Mouse (Mus musculus) midbrain, embryonic 15.5 days (tissue): ENCODE measurements at regions not wholly inside any gene's neighbourhood (a gene's known extent, or its start where the extent isn't known, plus 50 kb on each side); places are given as distances from the start of the nearest gene placed in this dataset.

Experiments
- ATAC-seq: fragments of 200-750 bp; cut with Nextera tagmentation; replicated peaks from 2 replicates; pipeline ENCODE4 v1.8.0; 2017; ENCODE audit warnings: moderate TSS enrichment
- H3K27ac ChIP-seq: fragments of 300-500 bp; sonication (generic); 2 replicates; pipeline ENCODE4 v1.5.1; 2015; ENCODE audit warnings: mild to moderate bottlenecking, inconsistent platforms
- H3K27me3 ChIP-seq: fragments of 300-500 bp; sonication (generic); replicated peaks from 2 replicates; pipeline ENCODE4 v1.6.1; 2015; ENCODE audit warnings: inconsistent platforms
- H3K36me3 ChIP-seq: fragments of 300-500 bp; sonication (generic); replicated peaks from 2 replicates; pipeline ENCODE4 v1.6.1; 2015; ENCODE audit warnings: inconsistent platforms
- H3K4me1 ChIP-seq: fragments of 300-500 bp; sonication (generic); 2 replicates; pipeline ENCODE4 v1.6.1; 2015; ENCODE audit warnings: inconsistent platforms
- H3K4me2 ChIP-seq: fragments of 300-500 bp; sonication (generic); 2 replicates; pipeline ENCODE4 v1.6.1; 2015; ENCODE audit warnings: inconsistent platforms, mild to moderate bottlenecking, moderate library complexity
- H3K4me3 ChIP-seq: fragments of 300-500 bp; sonication (generic); 2 replicates; pipeline ENCODE4 v1.5.1; 2015; ENCODE audit warnings: mild to moderate bottlenecking, inconsistent platforms
- H3K9ac ChIP-seq: fragments of 300-500 bp; sonication (generic); 2 replicates; pipeline ENCODE4 v1.6.1; 2015; ENCODE audit warnings: mild to moderate bottlenecking, inconsistent platforms
- H3K9me3 ChIP-seq: fragments of 300-500 bp; sonication (generic); 2 replicates; pipeline ENCODE4 v1.6.1; 2016; ENCODE audit warnings: inconsistent platforms
- WGBS: fragments of 180-500 bp; shearing (Covaris S2); methylation state at CpG from one replicate; pipeline ENCODE4 v1.1.7; 2015; ENCODE audit warnings: mixed read lengths; 5-methylcytosine and 5-hydroxymethylcytosine counted together

DNA sequence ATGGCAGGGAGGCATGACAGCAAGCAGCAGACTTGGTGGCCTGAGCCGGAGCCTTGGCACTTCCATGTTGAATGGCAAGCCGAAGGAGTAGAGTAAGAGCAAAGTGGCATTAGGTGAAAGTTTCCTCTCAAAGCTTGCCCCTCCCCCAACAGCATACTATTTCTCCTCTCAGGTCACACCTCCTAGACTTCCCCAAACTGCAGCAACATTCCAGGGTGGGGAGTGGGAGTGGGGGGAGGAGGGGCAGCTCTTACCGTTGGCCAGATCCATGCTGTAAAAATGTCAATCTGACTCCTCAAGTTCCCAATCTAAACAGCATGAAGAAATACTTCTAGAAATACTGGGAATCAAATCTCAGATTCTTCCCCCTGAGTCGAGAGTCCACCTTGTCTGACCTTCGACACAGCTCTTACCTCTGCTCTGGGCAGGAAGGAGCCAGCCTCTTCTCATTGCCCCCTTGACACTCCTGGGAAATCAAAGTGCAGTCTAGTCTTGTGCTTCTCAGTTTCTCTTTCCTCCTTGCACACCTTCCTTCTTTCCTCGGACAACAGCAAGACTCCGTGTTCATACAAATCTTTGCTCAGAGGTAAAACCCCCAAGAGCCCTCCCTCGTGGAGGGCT, 794.9 kb upstream of the BB014433 start:
- no peaks in the 10 kb centered on the region for H3K9me3 ChIP-seq
- H3K4me1 ChIP-seq = no peaks in the 10 kb centered on the region
- WGBS = 87% methylated on average over 8 of the region's 8 CpGs
- no peaks in the 10 kb centered on the region for H3K27me3 ChIP-seq
- H3K4me3 ChIP-seq = no peak overlapping the region
- no peak overlapping the region for H3K27ac ChIP-seq
- no peaks in the 10 kb centered on the region for H3K36me3 ChIP-seq
- no peak overlapping the region for H3K9ac ChIP-seq
- no peak overlapping the region for H3K4me2 ChIP-seq
- ATAC-seq = no peak

GRCm38 (mm10) chr8:15832752-15833151, 786.9 kb upstream of the BB014433 start:
- no peaks in the 10 kb centered on the region for H3K4me1 ChIP-seq
- no peak overlapping the region for H3K4me3 ChIP-seq
- H3K27ac ChIP-seq = no peak overlapping the region
- H3K9me3 ChIP-seq = no peaks in the 10 kb centered on the region
- no peak for ATAC-seq
- WGBS = 92% methylated on average over 3 of the region's 3 CpGs
- H3K4me2 ChIP-seq = no peak overlapping the region
- no peaks in the 10 kb centered on the region for H3K36me3 ChIP-seq
- no peak overlapping the region for H3K9ac ChIP-seq
- no peaks in the 10 kb centered on the region for H3K27me3 ChIP-seq

DNA sequence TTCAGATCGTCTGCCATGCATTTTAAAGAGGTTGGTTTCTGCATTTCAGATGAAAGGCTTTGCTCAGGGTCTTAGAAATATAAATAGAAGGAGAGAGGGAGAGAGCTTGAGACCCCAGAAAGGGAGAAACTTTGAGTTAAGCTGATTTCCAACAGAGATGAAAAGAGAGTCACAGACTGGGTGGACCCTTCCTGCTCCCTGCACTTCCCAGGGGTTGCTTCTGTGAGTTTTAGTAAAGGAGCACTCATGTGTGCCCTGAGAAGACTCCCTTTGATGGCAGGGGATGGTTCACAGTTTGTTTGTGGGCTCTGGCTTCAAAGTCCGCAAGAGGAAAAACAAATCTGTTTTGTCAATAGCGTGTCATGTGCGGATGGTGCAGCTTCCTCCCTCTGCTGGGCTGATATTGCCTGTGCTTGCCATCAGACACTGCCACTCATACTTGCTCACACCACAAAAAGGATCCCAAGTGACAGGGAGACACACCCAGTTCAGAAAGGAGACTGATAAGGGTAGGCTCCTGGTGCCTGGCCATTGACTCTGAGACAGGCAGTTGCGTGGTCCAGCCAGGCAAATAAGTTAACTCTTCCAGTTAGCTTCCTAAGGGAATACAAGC, 775.8 kb upstream of the BB014433 start:
- H3K27me3 ChIP-seq = no peaks in the 10 kb centered on the region
- no peak overlapping the region for H3K4me3 ChIP-seq
- peaks cover 4% of the 10 kb centered on the region; the same call in 1 of the 2 replicates for H3K4me1 ChIP-seq
- no peak overlapping the region for H3K9ac ChIP-seq
- H3K9me3 ChIP-seq = no peaks in the 10 kb centered on the region
- peak; percentile 70 for ATAC-seq
- no peak overlapping the region for H3K4me2 ChIP-seq
- H3K36me3 ChIP-seq = no peaks in the 10 kb centered on the region
- WGBS = 8% methylated on average over 5 of the region's 5 CpGs
- H3K27ac ChIP-seq = no peak overlapping the region

GRCm38 (mm10) chr8:15788421-15788820, 742.5 kb upstream of the BB014433 start:
- no peaks in the 10 kb centered on the region for H3K36me3 ChIP-seq
- no peaks in the 10 kb centered on the region for H3K9me3 ChIP-seq
- no peak for ATAC-seq
- 83% methylated on average over 4 of the region's 4 CpGs for WGBS
- no peaks in the 10 kb centered on the region for H3K4me1 ChIP-seq
- no peaks in the 10 kb centered on the region for H3K27me3 ChIP-seq
- H3K9ac ChIP-seq = no peak overlapping the region
- H3K4me2 ChIP-seq = no peak overlapping the region
- no peak overlapping the region for H3K4me3 ChIP-seq
- no peak overlapping the region for H3K27ac ChIP-seq
